ENCODE assay signal across 10 mouse cellular contexts in genomic region chr3:95349491-95349890, GRCm38 (mm10). TPM values are rescaled to one million over a fixed set of nuclear protein-coding genes. Genes with fewer than 3 reads are reported as not detected.
DNase-seq lines count a peak whose midpoint lies in the region; ATAC-seq and TF ChIP-seq lines count a peak whose summit lies in the region.
"Had no signal": no experiment of that assay in that cellular context is flagged by ENCODE, and none has a peak within 500 bp of the region (broad histone marks: within the 10 kb centered on the region; RNA-seq: fewer than 3 reads in every experiment).

No protein-coding gene starts in this region.

- H3K27ac ChIP-seq in kidney, adult 2 months (ENCODE audit: insufficient read depth, low read depth, low read length): no peak overlapping the region
- H3K27ac ChIP-seq in kidney, embryonic 16.5 days (ENCODE audit: low read length): no peak overlapping the region

- no peak overlapping the region for H3K4me2 ChIP-seq in kidney, embryonic 16.5 days (replicated peaks; ENCODE audit: low read depth, low read length)

- no peak overlapping the region for H3K9ac ChIP-seq in kidney, embryonic 16.5 days (replicated peaks; ENCODE audit: low read length)

- peak; percentile 40 for TF ChIP-seq CTCF in kidney, adult 2 months (conservative IDR thresholded peaks at IDR 0.05; ENCODE audit: insufficient read depth, insufficient read length, low read depth, low read length)

- H3K9me3 ChIP-seq in kidney, embryonic 16.5 days (ENCODE audit: low read length): peaks cover 6% of the 10 kb centered on the region

- no peak for ATAC-seq in kidney, embryonic 16.5 days (ENCODE audit: low FRiP score, low TSS enrichment)

- H3K27me3 ChIP-seq in kidney, adult 2 months (replicated peaks; ENCODE audit: control insufficient read depth, insufficient read depth, low read length): no peaks in the 10 kb centered on the region
- no peaks in the 10 kb centered on the region for H3K27me3 ChIP-seq in kidney, embryonic 16.5 days (ENCODE audit: insufficient read depth, low read length)

- H3K4me1 ChIP-seq in kidney, adult 2 months (ENCODE audit: control insufficient read depth, insufficient read depth, low read length): no peaks in the 10 kb centered on the region
- H3K4me1 ChIP-seq in kidney, embryonic 16.5 days (ENCODE audit: insufficient read depth, low read length): no peaks in the 10 kb centered on the region

- H3K4me3 ChIP-seq in kidney, adult 2 months (ENCODE audit: insufficient read depth, low read depth, low read length): no peak overlapping the region
- no peak overlapping the region for H3K4me3 ChIP-seq in kidney, embryonic 16.5 days (ENCODE audit: low read length)

- H3K36me3 ChIP-seq in kidney, adult 2 months (ENCODE audit: control insufficient read depth, insufficient read depth, low read length): peaks cover 4% of the 10 kb centered on the region
- peaks cover 65% of the 10 kb centered on the region for H3K36me3 ChIP-seq in kidney, embryonic 16.5 days (ENCODE audit: insufficient read depth, low read length)

- peak; percentile 64 for DNase-seq in kidney, adult 2 months
- peak; percentile 68 for DNase-seq in CD4-positive, CD25-positive, alpha-beta regulatory T cell, adult 2 months (ENCODE audit: low read depth, low spot score)
- DNase-seq in MEL-GATA-1-ER (ENCODE audit: extremely low read depth, low read depth): peak; percentile 75
- peak; percentile 26 for DNase-seq in forelimb bud, embryonic 11.5 days (ENCODE audit: low read depth, low spot score)
- DNase-seq in skeletal muscle tissue, adult 2 months (ENCODE audit: low read depth, low spot score): peak; percentile 42
- DNase-seq in right cerebral cortex, adult 18-20 months: no peak
- DNase-seq in kidney, adult 11 months: no peak

- TF ChIP-seq POLR2A in kidney, adult 2 months (IDR thresholded peaks at IDR 0.05; ENCODE audit: low read depth, low read length): no peak

RNA-seq across cellular contexts. Expression of gene Setdb1, which starts 7.5 kb away (rescaled TPM):
- polyA plus RNA-seq in kidney, adult 2 months (2012; rRNA removed): 11.4 and 11.6 TPM in 2 replicates
- 45.5 and 46.7 TPM in 2 replicates for polyA plus RNA-seq in kidney, embryonic 16.5 days (2015; fragmentation: Nextera tagmentation; extraction: Ambion mirVana)

RNA-seq across cellular contexts. Expression of gene Cers2, which starts 34.9 kb away (rescaled TPM):
- polyA plus RNA-seq in kidney, adult 2 months (2012; rRNA removed): 143 and 173 TPM in 2 replicates
- polyA plus RNA-seq in kidney, embryonic 16.5 days (2015; fragmentation: Nextera tagmentation; extraction: Ambion mirVana): 208 and 209 TPM in 2 replicates

RNA-seq across cellular contexts. Expression of gene Anxa9, which starts 42.5 kb away (rescaled TPM):
- polyA plus RNA-seq in kidney, adult 2 months (2012; rRNA removed): 5.6 and 6.3 TPM in 2 replicates
- polyA plus RNA-seq in kidney, embryonic 16.5 days (2015; fragmentation: Nextera tagmentation; extraction: Ambion mirVana): 8.6 and 9.4 TPM in 2 replicates

RNA-seq across cellular contexts. Expression of gene 4930558C23Rik, which starts 53.1 kb away (rescaled TPM):
- not detected in 2 replicates for polyA plus RNA-seq in kidney, adult 2 months (2012; rRNA removed)
- 0.52 TPM in 1 of 2 replicates, not detected in the other for polyA plus RNA-seq in kidney, embryonic 16.5 days (2015; fragmentation: Nextera tagmentation; extraction: Ambion mirVana)
- polyA plus RNA-seq: heart, embryonic 16.5 days; neural tube, embryonic 14.5 days had no signal

Comparison
In these comparisons a context has a peak if more than half of its experiments do, and no peak if none do; other contexts are left out.
1. DNase-seq: peak in kidney, adult 2 months (single experiment), CD4-positive, CD25-positive, alpha-beta regulatory T cell, adult 2 months (single experiment), MEL-GATA-1-ER (single experiment), forelimb bud, embryonic 11.5 days (single experiment) and skeletal muscle tissue, adult 2 months (single experiment); none in right cerebral cortex, adult 18-20 months (single experiment) and kidney, adult 11 months (single experiment).